Mouse (Mus musculus): ENCODE measurements around the gene Gnaz. TPM values are rescaled to one million over a fixed set of nuclear protein-coding genes. Genes with fewer than 3 reads are reported as not detected.

The Gnaz gene
- polyA plus RNA-seq, 1 experiment, result not detected

DNA sequence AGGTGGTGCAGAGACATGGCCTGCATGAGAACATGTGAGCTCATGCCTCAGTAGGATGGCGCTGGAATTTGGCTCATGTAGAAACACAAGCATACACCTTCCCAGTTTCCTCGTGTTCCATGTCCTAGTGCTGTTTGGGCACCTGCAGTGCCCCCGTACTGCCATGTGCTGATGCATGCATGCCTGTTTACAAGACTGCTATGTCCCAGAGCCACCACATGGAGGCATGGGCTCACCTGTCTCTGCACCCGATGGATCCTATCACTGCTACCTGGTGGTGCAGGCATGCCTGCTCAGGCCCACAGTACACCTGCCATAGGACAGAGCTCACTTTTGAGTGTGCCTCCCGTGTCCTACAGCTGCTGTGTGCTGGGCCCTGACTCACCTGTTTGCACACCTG lies 28.6 kb upstream of the Gnaz start:
- no peak for TF ChIP-seq GATA1 (IDR thresholded peaks at IDR 0.05; ENCODE audit: low read length)

- TF ChIP-seq GATA1 (IDR thresholded peaks at IDR 0.05; ENCODE audit: low read length), result no peak
Observed at GRCm38 (mm10) chr10:74939300-74939699, 27.7 kb upstream of the Gnaz start.

GRCm38 (mm10) chr10:74940795-74941194 lies 26.2 kb upstream of the Gnaz start:
- no peak for TF ChIP-seq GATA1 (IDR thresholded peaks at IDR 0.05; ENCODE audit: low read length)

DNA sequence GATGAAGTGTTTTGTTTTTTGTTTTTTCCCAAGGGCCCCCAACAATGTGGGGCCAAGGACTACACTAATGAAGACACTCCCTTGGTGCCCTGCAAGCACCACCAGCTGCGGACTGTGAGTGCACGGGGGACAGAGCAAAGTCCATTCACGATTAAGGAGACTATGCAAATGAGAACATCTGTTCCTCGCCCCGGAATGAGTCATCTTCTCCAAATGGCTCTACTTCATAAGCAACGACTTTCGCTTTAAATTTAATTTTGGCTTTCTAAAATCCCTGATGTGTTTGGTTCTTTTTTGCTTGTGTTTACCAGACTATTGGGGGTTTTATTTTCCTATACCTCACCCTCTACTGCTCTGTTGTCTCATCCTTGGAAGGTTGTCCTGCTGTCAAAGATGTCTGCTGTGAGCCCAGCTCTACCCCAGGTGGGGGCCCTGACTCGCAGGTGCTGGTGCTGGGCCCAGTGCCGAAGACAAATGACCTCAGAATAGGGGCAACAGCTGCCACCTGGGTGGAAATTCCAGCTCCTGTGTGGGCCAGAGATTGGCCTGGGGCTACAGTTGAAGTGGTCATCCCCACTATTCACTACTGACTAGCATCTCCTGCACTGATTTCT lies 14.0 kb upstream of the Gnaz start:
- TF ChIP-seq GATA1 (IDR thresholded peaks at IDR 0.05; ENCODE audit: low read length), result no peak

GRCm38 (mm10) chr10:74964380-74964779 lies 2.6 kb upstream of the Gnaz start:
- TF ChIP-seq GATA1 (IDR thresholded peaks at IDR 0.05; ENCODE audit: low read length), result no peak

GRCm38 (mm10) chr10:74967651-74968267 lies 782 bp downstream of the Gnaz start:
- no peak for TF ChIP-seq GATA1 (IDR thresholded peaks at IDR 0.05; ENCODE audit: low read length)

DNA sequence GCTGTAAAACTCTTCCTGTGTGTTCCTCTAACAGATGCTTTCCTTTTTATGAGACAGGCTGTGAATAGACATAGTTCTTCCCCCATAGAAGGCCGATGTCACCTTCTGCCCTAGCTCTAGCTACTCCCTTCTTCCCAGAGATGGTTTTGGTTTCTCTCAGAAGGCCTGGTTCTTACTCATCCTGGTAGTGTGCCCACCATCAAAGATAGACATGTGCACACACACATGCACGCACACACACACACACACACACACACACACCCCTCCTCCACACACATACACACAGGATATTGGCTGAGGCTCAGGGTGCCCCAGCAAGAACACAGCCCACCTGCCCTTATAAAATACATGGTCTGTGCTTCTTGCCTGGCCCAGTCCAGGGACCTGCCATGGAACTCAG lies 2.3 kb downstream of the Gnaz start:
- no peak for TF ChIP-seq GATA1 (IDR thresholded peaks at IDR 0.05; ENCODE audit: low read length)

DNA sequence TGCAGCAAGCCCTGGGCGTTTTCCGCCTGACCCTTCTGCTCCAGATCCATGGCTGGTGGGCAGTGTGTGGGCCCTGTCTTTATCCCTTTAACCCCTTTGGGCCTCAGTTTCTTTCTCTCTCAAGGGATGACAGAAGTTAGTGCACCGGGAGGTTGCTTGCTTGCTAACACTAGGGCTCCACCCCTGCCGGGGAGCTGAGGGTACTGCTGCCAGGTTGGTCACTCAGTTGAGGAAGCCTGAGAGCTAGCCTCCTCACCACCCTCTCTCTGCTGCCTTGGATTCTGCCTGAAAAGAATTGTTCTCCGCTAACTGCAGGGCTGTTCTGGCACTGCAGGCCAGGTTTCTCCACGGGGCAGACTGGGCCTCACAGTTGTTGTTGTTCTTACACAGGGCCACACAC lies 6.0 kb downstream of the Gnaz start:
- TF ChIP-seq GATA1 (IDR thresholded peaks at IDR 0.05; ENCODE audit: low read length), result no peak

DNA sequence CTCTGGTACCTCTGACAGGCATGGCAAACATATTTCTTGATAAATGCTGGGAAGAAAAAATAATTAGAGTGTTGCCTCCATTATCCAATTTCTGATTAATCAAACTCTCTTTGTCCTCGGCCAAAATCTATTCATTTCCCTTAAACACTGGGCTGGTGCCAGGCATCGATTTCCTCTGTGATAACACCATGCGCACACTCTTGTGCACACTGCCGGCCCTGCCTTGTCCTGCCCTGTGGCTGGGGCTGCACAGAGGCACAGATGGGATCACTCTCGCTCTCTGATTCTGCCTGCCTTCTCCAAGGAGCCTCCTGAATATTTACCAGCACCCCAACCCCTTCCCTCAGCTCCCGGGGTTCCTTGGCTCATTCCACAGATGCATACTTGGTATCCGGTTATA lies 8.6 kb downstream of the Gnaz start:
- TF ChIP-seq GATA1 (IDR thresholded peaks at IDR 0.05; ENCODE audit: low read length), result no peak

- TF ChIP-seq GATA1 (IDR thresholded peaks at IDR 0.05; ENCODE audit: low read length), result no peak
Observed at GRCm38 (mm10) chr10:74976429-74976828, 9.5 kb downstream of the Gnaz start.

DNA sequence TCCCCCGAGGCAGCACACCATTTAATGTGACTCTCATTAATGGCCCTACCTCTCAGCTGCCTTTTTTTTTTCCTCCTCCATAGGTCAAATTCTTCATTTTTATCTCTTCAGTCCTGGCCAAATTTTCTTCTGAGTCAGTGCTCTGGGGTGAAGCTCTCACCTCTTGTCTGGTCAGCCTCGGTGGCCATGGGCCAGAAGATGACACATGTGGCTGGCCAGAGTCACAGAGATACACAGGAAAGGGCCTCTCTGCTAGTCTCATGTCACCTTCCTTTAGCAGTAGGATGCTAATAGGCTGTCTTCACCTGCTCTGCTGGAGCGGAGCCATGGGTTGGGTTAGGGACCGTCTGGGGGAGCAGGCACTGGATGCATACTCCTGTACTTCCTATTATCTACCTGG lies 11.1 kb downstream of the Gnaz start:
- TF ChIP-seq GATA1 (IDR thresholded peaks at IDR 0.05; ENCODE audit: low read length), result no peak

GRCm38 (mm10) chr10:74981159-74981558 lies 14.2 kb downstream of the Gnaz start:
- TF ChIP-seq GATA1 (IDR thresholded peaks at IDR 0.05; ENCODE audit: low read length), result no peak

DNA sequence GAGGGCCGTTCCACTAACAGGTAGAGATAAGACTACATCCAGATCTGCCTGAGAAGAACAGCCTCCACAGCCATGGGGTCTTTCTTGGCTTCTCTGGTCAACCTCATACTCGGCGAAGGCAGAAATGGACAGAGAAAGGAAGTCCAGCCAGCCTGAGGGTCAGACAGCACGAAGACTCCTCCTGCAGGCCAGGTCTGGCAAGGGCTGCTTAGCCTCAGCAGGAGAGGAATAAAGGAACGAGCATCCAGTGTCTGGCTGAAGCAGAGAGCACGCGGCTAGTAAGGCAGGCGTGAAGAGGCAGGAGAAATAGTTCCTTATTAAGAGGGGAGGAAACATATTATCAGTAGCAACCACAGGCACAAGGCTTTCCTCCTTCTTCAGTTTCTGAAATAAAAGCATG lies 16.2 kb downstream of the Gnaz start:
- no peak for TF ChIP-seq GATA1 (IDR thresholded peaks at IDR 0.05; ENCODE audit: low read length)

GRCm38 (mm10) chr10:74987698-74988470 lies 20.9 kb downstream of the Gnaz start:
- no peak for TF ChIP-seq GATA1 (IDR thresholded peaks at IDR 0.05; ENCODE audit: low read length)

DNA sequence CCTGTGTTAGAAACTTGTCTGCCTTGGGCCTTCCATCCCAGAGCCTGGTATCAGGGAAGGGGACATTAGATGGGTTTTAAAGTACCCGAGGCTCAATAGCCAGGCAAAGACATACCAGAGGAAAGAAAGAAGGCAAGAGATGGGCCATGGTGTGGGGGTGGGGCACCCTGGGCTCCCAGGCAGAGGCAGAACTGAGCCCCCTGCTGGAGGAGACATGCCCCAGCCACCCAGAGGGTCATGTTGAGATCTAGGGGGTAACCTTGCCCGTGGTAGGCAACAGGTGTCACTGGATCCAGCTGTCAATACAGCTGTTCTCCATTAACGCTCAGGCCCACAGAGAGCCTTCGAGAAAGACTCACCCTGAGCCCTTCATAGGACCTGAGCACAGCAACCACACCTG lies 22.8 kb downstream of the Gnaz start:
- TF ChIP-seq GATA1 (IDR thresholded peaks at IDR 0.05; ENCODE audit: low read length), result no peak

DNA sequence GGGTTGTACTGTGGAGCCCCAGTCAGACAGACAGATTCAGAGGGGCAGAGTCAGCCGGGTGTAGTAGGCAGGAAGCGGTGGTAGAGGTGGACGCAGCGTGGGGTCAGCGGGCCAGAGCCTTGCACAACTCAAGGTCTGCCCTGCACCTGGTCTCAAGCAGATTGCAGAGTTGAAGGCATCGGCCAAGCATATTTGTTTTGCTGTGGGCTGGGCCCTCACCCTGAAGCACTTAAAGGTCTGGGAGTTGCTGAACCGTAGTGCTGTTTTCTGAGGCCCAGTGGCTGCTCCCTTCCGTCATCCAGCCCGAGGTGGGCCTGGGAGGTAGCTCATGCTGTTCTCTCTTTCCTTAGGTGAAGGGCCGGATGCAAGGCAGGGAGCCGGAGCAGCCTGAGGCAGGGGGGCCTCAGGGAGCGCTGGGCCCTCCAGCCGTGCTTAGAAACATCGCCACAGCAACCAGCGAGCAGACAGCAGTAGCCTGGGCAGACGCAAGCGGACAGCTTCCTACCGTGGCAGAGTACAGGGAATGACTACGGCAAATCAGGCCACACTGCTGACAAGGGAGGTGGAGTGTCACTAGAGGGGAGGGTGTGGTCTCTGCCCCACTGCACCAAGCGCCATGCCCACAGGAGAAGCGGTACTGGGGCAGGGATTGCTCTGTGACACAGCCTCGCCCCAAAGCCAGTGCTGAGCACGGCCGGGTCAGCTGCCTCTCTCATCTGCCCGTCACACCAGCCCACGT lies 23.8 kb downstream of the Gnaz start:
- TF ChIP-seq GATA1 (IDR thresholded peaks at IDR 0.05; ENCODE audit: low read length), result no peak

Measured in G1E-ER4 (cell line).